Mouse (Mus musculus) lung, postnatal 0 days (tissue): ENCODE data around the gene Ptgfr.

Experiments used
- CTCF ChIP-seq: IDR thresholded peaks from 2 replicates; pipeline ENCODE4 v1.5.1; 2016; ENCODE audit warnings: antibody characterized with exemption, mild to moderate bottlenecking
- EP300 ChIP-seq: IDR thresholded peaks from 2 replicates; pipeline ENCODE4 v1.6.1; 2016; ENCODE audit warnings: antibody characterized with exemption, mild to moderate bottlenecking, control low read depth

DNA sequence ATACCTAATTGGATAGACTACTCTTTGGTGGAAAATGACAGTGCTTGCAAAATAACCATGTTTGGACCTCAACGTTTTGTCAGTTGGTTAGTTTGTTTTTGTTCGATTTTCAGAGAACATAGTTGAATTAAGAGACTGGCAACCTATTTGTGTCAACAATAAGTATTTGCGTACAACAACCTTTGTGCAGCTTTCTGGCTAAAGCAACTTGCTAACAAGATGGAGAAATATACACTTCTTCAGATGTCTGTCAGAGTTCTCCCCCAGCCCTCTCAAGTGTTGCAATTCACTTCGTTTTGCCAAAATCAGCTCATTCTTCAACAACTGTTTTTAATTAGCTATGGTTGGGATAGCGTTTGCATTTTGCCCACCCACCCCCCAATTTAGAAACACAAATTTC is 46.5 kb upstream of the Ptgfr start:
- TF ChIP-seq CTCF (no peak), EP300 (no peak)
